Mouse (Mus musculus) forelimb bud, embryonic 11.5 days (tissue): Measurements from ENCODE around the gene Itga3.

Experiments
- DNase-seq: peaks from one replicate; pipeline ENCODE4 v3.0.0-alpha.2; 2012; ENCODE audit warnings: low read depth, low spot score

Itga3 gene

GRCm38 (mm10) chr11:95006038-95006437 is 70.6 kb downstream of the Itga3 start:
- no peak for DNase-seq

- no peak for DNase-seq
Measured at GRCm38 (mm10) chr11:95004937-95005198, 71.7 kb downstream of the Itga3 start.

- DNase-seq: no peak
Measured at GRCm38 (mm10) chr11:95004136-95004936, 72.3 kb downstream of the Itga3 start.

GRCm38 (mm10) chr11:95002705-95003104 is 73.9 kb downstream of the Itga3 start:
- no peak for DNase-seq

- DNase-seq: no peak
Measured at GRCm38 (mm10) chr11:95001584-95002347, 74.8 kb downstream of the Itga3 start.

GRCm38 (mm10) chr11:95001058-95001457 is 75.5 kb downstream of the Itga3 start:
- peak; percentile 76 for DNase-seq

GRCm38 (mm10) chr11:95000548-95000947 is 76.1 kb downstream of the Itga3 start:
- no peak for DNase-seq

GRCm38 (mm10) chr11:95000128-95000527 is 76.5 kb downstream of the Itga3 start:
- no peak for DNase-seq

- DNase-seq: no peak
Measured at GRCm38 (mm10) chr11:94998041-94998531, 78.5 kb downstream of the Itga3 start.

- no peak for DNase-seq
Measured at GRCm38 (mm10) chr11:94997596-94997995, 79.0 kb downstream of the Itga3 start.

GRCm38 (mm10) chr11:94996984-94997383 is 79.6 kb downstream of the Itga3 start:
- no peak for DNase-seq

GRCm38 (mm10) chr11:94996101-94996500 is 80.5 kb downstream of the Itga3 start:
- no peak for DNase-seq

- no peak for DNase-seq
Measured at GRCm38 (mm10) chr11:94994947-94995772, 81.4 kb downstream of the Itga3 start.
